Mouse (Mus musculus) heart, postnatal 0 days (tissue): ENCODE results near the gene Arhgap24. TPM values are rescaled to one million over a fixed set of nuclear protein-coding genes. Genes with fewer than 3 reads are reported as not detected.

Source experiments
- ATAC-seq: fragments of 200-750 bp; cut with Nextera tagmentation; 2 replicates; pipeline ENCODE4 v1.8.0; 2017; ENCODE audit warnings: low read depth, moderate number of reproducible peaks, moderate library complexity; ENCODE audit not compliant: insufficient read depth
- DNase-seq: peaks from one replicate; pipeline ENCODE4 v3.0.0-alpha.2; 2016; ENCODE audit warnings: low spot score
- H3K27ac ChIP-seq: fragments of 300-500 bp; sonication (generic); 2 replicates; pipeline ENCODE4 v1.5.1; 2014; ENCODE audit warnings: low read depth, mild to moderate bottlenecking
- H3K27me3 ChIP-seq: fragments of 300-500 bp; sonication (generic); 2 replicates; pipeline ENCODE4 v1.6.1; 2014; ENCODE audit warnings: low read length, mixed read lengths; ENCODE audit not compliant: control insufficient read depth, insufficient read depth
- H3K36me3 ChIP-seq: fragments of 300-500 bp; sonication (generic); replicated peaks from 2 replicates; pipeline ENCODE4 v1.6.1; 2014; ENCODE audit warnings: low read length, mixed read lengths; ENCODE audit not compliant: control insufficient read depth, insufficient read depth
- H3K4me1 ChIP-seq: fragments of 300-500 bp; sonication (generic); 2 replicates; pipeline ENCODE4 v1.6.1; 2014; ENCODE audit warnings: antibody characterized with exemption; ENCODE audit not compliant: control insufficient read depth, insufficient read depth
- H3K4me2 ChIP-seq: fragments of 300-500 bp; sonication (generic); 2 replicates; pipeline ENCODE4 v1.6.1; 2014; ENCODE audit warnings: low read depth, mild to moderate bottlenecking, low read length, moderate library complexity
- H3K4me3 ChIP-seq: fragments of 300-500 bp; sonication (generic); 2 replicates; pipeline ENCODE4 v1.5.1; 2014; ENCODE audit warnings: low read depth, low read length
- H3K9ac ChIP-seq: fragments of 300-500 bp; sonication (generic); replicated peaks from 2 replicates; pipeline ENCODE4 v1.6.1; 2014; ENCODE audit warnings: low read depth, low read length, mixed read lengths
- H3K9me3 ChIP-seq: fragments of 300-500 bp; sonication (generic); replicated peaks from 2 replicates; pipeline ENCODE4 v1.6.1; 2016; ENCODE audit warnings: low read length; ENCODE audit not compliant: control insufficient read depth
- CTCF ChIP-seq: IDR thresholded peaks from 2 replicates; pipeline ENCODE4 v1.5.1; 2016; ENCODE audit warnings: antibody characterized with exemption, control low read depth, low read depth
- EP300 ChIP-seq: IDR thresholded peaks from 2 replicates; pipeline ENCODE4 v1.6.1; 2016; ENCODE audit warnings: antibody characterized with exemption, low read depth
- WGBS: fragments of 180-500 bp; shearing (Covaris S2); extraction: QIAGEN DNeasy Blood & Tissue Kit; methylation state at CpG from one replicate; pipeline ENCODE4 v1.1.7; 2014; 5-methylcytosine and 5-hydroxymethylcytosine counted together
- polyA plus RNA-seq: library from polyadenylated mRNA; unstranded; fragments of >200 nt; fragmentation: Nextera tagmentation; extraction: Ambion mirVana; gene quantifications from 2 replicates; pipeline ENCODE4 v1.2.1, GENCODE M21; 2015
- total RNA-seq: library from RNA; depleted of rRNA; stranded (reverse); fragments of >200 nt; gene quantifications from 2 replicates; pipeline ENCODE4 v1.2.3, GENCODE M21; 2014; ENCODE audit warnings: low replicate concordance

Arhgap24 gene
- total and polyA plus RNA-seq, 2 experiments from 2014 or later, result 13.0 to 13.4 TPM

DNA sequence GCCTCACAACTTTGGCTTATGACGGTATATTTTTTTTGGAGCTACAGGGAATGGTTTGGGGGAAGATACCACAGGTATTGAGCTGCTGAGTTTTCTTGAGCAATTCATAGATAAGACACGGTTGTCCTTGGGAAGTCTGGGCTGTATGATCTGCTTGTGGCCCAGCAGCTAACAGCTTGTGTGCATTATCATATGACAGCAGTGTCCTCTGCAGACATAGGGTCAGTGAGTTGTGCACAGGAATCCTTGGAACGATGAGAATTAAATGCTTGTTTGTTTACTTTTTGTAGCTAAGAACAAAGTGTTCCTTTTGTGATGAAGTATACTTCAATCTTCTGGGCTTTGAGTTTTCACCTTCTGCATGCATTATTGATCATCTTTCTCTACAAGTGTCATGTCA, 21.9 kb downstream of the Arhgap24 start:
- Histone ChIP-seq H3K4me2 (no peak overlapping the region), H3K9me3 (no peaks in the 10 kb centered on the region), H3K4me1 (peaks cover 5% of the 10 kb centered on the region; the same call in 1 of the 2 replicates), H3K9ac (no peak overlapping the region), H3K27ac (no peak overlapping the region), H3K4me3 (no peak overlapping the region), H3K27me3 (no peaks in the 10 kb centered on the region), H3K36me3 (no peaks in the 10 kb centered on the region)
- no peak for DNase-seq
- no peak for TF ChIP-seq CTCF
- no peak for TF ChIP-seq EP300
- ATAC-seq, result no peak
- 49% methylated on average over 3 of the region's 3 CpGs for WGBS

DNA sequence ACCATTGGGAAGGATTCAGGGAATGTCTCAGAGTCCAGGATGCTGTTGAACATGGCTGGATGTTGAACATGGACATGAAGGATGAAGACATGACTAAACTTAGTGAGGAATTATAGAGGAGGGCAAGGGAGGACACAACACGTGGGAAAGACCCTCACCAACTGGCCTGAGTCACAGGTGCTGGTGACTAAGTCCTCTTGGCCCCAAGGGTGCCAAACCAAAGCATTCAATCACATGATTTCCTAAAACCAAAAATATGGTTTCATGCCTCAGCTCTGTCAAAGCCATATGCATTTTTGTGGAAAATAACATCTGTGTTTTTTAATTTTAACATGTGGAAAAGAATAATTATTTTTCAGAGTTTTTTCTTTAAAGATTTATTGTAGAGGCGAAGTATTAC, 22.7 kb downstream of the Arhgap24 start:
- H3K9ac ChIP-seq, result no peak overlapping the region
- no peak for TF ChIP-seq CTCF
- no peak for TF ChIP-seq EP300

DNA sequence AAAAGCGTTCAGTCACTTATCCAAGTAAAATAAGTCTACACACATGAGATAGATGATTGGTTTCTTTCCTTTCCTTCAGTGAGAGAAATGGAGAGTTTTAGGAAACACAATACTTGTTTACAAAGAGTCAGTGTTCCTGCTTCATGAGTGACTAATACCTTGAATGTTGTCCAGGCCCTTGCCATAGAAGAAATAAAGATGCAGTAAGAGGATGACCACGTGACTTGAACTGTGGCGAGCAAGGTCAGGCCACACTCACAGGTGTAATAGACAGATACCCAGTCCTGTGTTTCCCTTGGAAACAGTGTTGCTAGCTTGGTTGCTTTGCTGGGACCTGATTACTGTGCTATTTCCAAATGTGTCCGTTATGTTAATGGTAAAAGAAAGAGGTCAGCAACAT, 23.4 kb downstream of the Arhgap24 start:
- ATAC-seq (no peak), DNase-seq (no peak)
- Histone ChIP-seq H3K27ac (no peak overlapping the region), H3K9me3 (no peaks in the 10 kb centered on the region), H3K4me1 (peaks cover 5% of the 10 kb centered on the region; the same call in 1 of the 2 replicates), H3K4me2 (no peak overlapping the region), H3K4me3 (no peak overlapping the region), H3K36me3 (no peaks in the 10 kb centered on the region), H3K9ac (no peak overlapping the region), H3K27me3 (no peaks in the 10 kb centered on the region)
- no peak for TF ChIP-seq EP300
- no peak for TF ChIP-seq CTCF
- WGBS, result 80% methylated on average over 4 of the region's 4 CpGs

More for the DNA sequence above, 22.7 kb downstream of the Arhgap24 start:
- no peaks in the 10 kb centered on the region for H3K9me3 ChIP-seq
- 79% methylated on average over 2 of the region's 2 CpGs for WGBS
- DNase-seq, result no peak
- no peak overlapping the region for H3K4me2 ChIP-seq
- no peak for ATAC-seq
- no peaks in the 10 kb centered on the region for H3K27me3 ChIP-seq
- H3K36me3 ChIP-seq, result no peaks in the 10 kb centered on the region
- no peak overlapping the region for H3K27ac ChIP-seq
- H3K4me3 ChIP-seq, result no peak overlapping the region
- H3K4me1 ChIP-seq, result peaks cover 5% of the 10 kb centered on the region; the same call in 1 of the 2 replicates

DNA sequence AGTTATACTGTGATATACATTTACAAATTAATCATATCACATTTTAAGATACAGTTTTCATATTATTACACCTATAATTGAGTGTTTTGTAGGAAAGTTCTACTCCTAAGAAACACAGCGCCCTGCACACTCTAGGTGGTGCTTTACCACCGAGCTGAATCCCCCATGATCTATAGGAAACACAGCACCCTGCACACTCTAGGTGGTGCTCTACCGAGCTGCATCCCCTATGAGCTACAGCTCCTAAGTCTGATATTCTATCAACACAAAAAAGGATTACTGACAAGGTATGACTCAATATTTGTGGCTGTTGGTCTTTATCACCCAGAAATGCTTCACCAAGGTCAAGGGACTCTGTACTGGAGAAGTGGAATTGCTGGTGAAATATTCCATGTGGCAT, 27.0 kb downstream of the Arhgap24 start:
- Histone ChIP-seq H3K4me1 (no peaks in the 10 kb centered on the region), H3K9ac (no peak overlapping the region), H3K27ac (no peak overlapping the region), H3K9me3 (no peaks in the 10 kb centered on the region), H3K4me3 (no peak overlapping the region), H3K36me3 (no peaks in the 10 kb centered on the region), H3K4me2 (no peak overlapping the region), H3K27me3 (no peaks in the 10 kb centered on the region)
- TF ChIP-seq CTCF (no peak), EP300 (no peak)
- DNase-seq (no peak), ATAC-seq (no peak)
- WGBS, result 58% methylated on average over 3 of the region's 3 CpGs

GRCm38 (mm10) chr5:102509381-102509780, 28.2 kb downstream of the Arhgap24 start:
- Histone ChIP-seq H3K9ac (no peak overlapping the region), H3K4me1 (no peaks in the 10 kb centered on the region), H3K36me3 (no peaks in the 10 kb centered on the region), H3K27ac (no peak overlapping the region), H3K27me3 (no peaks in the 10 kb centered on the region), H3K9me3 (no peaks in the 10 kb centered on the region), H3K4me2 (no peak overlapping the region), H3K4me3 (no peak overlapping the region)
- ATAC-seq, result no peak
- no peak for DNase-seq
- TF ChIP-seq EP300 (no peak), CTCF (no peak)
- WGBS, result 54% methylated on average over 2 of the region's 2 CpGs

DNA sequence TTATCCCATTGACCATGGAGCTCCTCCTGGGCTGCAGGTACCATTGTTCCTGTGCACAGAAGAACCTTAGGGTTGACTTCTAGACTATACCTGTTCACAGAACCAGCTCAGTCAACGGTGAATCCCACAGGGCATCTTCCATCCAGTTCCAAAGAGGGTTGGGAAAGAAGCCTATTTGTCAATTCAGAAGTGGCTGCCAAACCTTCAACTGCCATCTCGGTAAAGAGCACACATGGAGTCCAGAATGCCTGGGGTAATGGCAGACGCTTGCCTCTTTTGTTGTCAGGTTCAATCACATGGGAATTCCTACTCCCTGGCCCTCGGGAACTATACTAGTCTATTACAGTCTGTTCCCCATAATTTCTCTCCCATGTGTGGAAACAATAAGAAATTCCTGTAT, 30.5 kb downstream of the Arhgap24 start:
- Histone ChIP-seq H3K27me3 (no peaks in the 10 kb centered on the region), H3K27ac (no peak overlapping the region), H3K9ac (no peak overlapping the region), H3K4me1 (no peaks in the 10 kb centered on the region), H3K9me3 (no peaks in the 10 kb centered on the region), H3K36me3 (no peaks in the 10 kb centered on the region), H3K4me3 (no peak overlapping the region), H3K4me2 (no peak overlapping the region)
- DNase-seq (no peak), ATAC-seq (no peak)
- no peak for TF ChIP-seq CTCF
- TF ChIP-seq EP300, result no peak
- WGBS, result 72% methylated on average over 4 of the region's 4 CpGs
